Mouse (Mus musculus) ES-E14 (cell line): ENCODE results near the gene Erich3.

ENCODE experiments used
- CHD2 ChIP-seq: IDR thresholded peaks from 2 replicates; pipeline ENCODE4 v1.6.1; 2014; ENCODE audit warnings: mild to moderate bottlenecking, low read depth, low read length, inconsistent platforms
- ZC3H11A ChIP-seq: IDR thresholded peaks from 2 replicates; pipeline ENCODE4 v1.6.1; 2012; ENCODE audit warnings: low read depth, mild to moderate bottlenecking, inconsistent platforms, low read length, borderline replicate concordance
- ZNF384 ChIP-seq: IDR thresholded peaks from 2 replicates; pipeline ENCODE4 v1.6.1; 2012; ENCODE audit warnings: low read depth, low read length, inconsistent platforms

DNA sequence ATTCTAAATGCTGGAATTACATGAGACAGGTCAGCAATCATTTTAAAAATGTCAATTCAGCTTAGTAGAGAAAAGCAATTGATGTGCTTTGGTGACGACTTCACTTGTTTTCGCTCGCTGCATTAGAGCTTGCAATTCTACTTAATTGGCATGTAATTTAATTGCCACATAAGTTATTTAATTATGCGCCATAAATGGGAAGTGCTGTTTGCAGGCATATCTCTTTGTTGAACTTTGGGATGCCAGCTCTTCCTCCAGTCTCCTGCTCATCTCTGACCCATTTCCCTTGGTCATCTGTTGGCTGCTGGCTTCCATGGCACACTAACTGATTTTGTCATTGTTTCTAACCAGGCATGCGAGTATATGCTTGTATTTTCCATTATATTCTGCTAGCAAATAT lies 30.6 kb upstream of the Erich3 start:
- TF ChIP-seq ZNF384 (no peak), ZC3H11A (no peak), CHD2 (no peak)
